Mouse (Mus musculus): ENCODE measurements around the gene Tmpo.

GRCm38 (mm10) chr10:91200581-91200980 is 19.5 kb upstream of the Tmpo start:
- no peak for TF ChIP-seq CTCF (IDR thresholded peaks at IDR 0.05)
- TF ChIP-seq EP300 (IDR thresholded peaks at IDR 0.05): no peak

All from lung, postnatal 0 days (tissue).